In the genomic region with DNA sequence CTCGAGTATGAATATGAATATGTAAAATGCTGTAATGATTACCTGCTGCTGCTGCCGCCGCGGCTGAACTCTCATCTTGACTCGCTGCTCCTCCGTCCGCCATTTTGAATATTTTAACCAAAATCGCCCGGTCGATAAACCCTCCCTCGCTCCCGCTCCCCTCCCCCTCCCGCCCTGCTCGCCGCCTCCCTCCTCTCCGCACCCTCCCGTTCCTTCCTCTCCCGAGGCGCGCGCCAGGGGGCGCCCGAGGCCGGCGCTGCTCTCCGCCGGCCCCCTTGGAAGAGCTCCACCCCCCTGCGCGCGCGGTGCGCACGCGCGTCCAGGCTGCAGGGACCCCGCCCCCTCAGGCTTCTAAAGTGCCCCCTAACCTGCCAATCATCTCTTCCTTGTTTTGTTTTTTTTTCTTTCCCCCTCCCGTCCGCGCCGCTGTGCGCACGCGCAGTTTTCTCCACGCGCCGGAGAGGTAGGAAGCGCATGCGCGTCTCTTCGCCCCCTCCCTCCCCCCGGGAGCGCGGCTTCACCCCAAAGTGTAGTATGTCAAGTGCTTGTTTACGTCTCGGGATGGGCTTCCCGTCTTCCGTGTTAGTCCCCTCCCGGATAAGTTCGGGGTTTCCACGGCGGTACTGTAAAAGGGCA, we compare ENCODE assay signal across 8 mouse cellular contexts. TPM values are rescaled to one million over a fixed set of nuclear protein-coding genes. Genes with fewer than 3 reads are reported as not detected.
DNase-seq lines count a peak whose midpoint lies in the region; ATAC-seq and TF ChIP-seq lines count a peak whose summit lies in the region.

A gene (minus strand): TSS at position 159 of the 636 bp plus-strand sequence.

- no peaks in the 10 kb centered on the region for H3K9me3 ChIP-seq in hindbrain, embryonic 10.5 days
- H3K9me3 ChIP-seq in lung, postnatal 0 days (ENCODE audit: low read length): no peaks in the 10 kb centered on the region

- H3K4me2 ChIP-seq in lung, postnatal 0 days (replicated peaks; ENCODE audit: low read depth, low read length): peak within 1 kb of the TSS; percentile 99

- peak within 1 kb of the TSS; percentile 91 for H3K9ac ChIP-seq in lung, postnatal 0 days (replicated peaks; ENCODE audit: low read depth)

- peak; percentile 75 for TF ChIP-seq CTCF in lung, postnatal 0 days (IDR thresholded peaks at IDR 0.05)

- H3K4me1 ChIP-seq in hindbrain, embryonic 10.5 days (replicated peaks): peaks cover 29% of the 10 kb centered on the region
- H3K4me1 ChIP-seq in lung, postnatal 0 days (ENCODE audit: insufficient read depth, low read depth, low read length): no peaks in the 10 kb centered on the region; the same call in 1 of the 2 replicates

- TF ChIP-seq EP300 in lung, postnatal 0 days (IDR thresholded peaks at IDR 0.05): peak; percentile 63

- peak; percentile 99 for DNase-seq in MN1 (ENCODE audit: low spot score)
- peak; percentile 99 for DNase-seq in cerebellum, adult 9-10 months
- DNase-seq in hindbrain, embryonic 10.5 days (ENCODE audit: low spot score): peak; percentile 98
- peak; percentile 99 for DNase-seq in layer of hippocampus, adult 9-11 months
- peak; percentile 100 for DNase-seq in lung, postnatal 0 days (ENCODE audit: low spot score)
- DNase-seq in ovary, postnatal 14 days (ENCODE audit: low spot score): peak; percentile 97
- DNase-seq in thymus, postnatal 14 days: peak; percentile 99

- no peaks in the 10 kb centered on the region for H3K27me3 ChIP-seq in hindbrain, embryonic 10.5 days (ENCODE audit: insufficient read depth, poor library complexity, severe bottlenecking)
- H3K27me3 ChIP-seq in lung, postnatal 0 days (replicated peaks; ENCODE audit: insufficient read depth, low read length): no peaks in the 10 kb centered on the region

- H3K36me3 ChIP-seq in hindbrain, embryonic 10.5 days: no peaks in the 10 kb centered on the region
- H3K36me3 ChIP-seq in lung, postnatal 0 days (ENCODE audit: insufficient read depth, low read length): no peaks in the 10 kb centered on the region

- H3K27ac ChIP-seq in hindbrain, embryonic 10.5 days: peak within 1 kb of the TSS; percentile 99
- H3K27ac ChIP-seq in lung, postnatal 0 days (ENCODE audit: low read length): peak within 1 kb of the TSS; percentile 90

- H3K4me3 ChIP-seq in hindbrain, embryonic 10.5 days: peak within 1 kb of the TSS; percentile 97
- H3K4me3 ChIP-seq in lung, postnatal 0 days (ENCODE audit: low read depth, low read length): peak within 1 kb of the TSS; percentile 93

- 1% methylated on average over 61 of the region's 61 CpGs for WGBS in hindbrain, embryonic 10.5 days
- WGBS in lung, postnatal 0 days: under 1% methylated on average over 43 of the region's 61 CpGs

- peak; percentile 82 for ATAC-seq in frontal cortex, adult (ENCODE audit: low TSS enrichment)
- ATAC-seq in lung, postnatal 0 days: peak; percentile 90

RNA-seq across cellular contexts. Expression of the gene that starts here (rescaled TPM):
- 21.8 and 25.4 TPM in 2 replicates for polyA plus RNA-seq in hindbrain, embryonic 10.5 days (2016; fragmentation: Nextera tagmentation; extraction: Ambion mirVana)
- 7.9 and 8.1 TPM in 2 replicates for polyA plus RNA-seq in lung, postnatal 0 days (2015; fragmentation: Nextera tagmentation; extraction: Ambion mirVana)

Comparison
In these comparisons a context has a peak if more than half of its experiments do, and no peak if none do; other contexts are left out.
1. Peak in every context shown above with its lines: DNase-seq, ATAC-seq, H3K4me3 ChIP-seq and H3K27ac ChIP-seq.